Mouse (Mus musculus) heart, embryonic 13.5 days (tissue): Measurements from ENCODE around the gene Reep6. TPM values are rescaled to one million over a fixed set of nuclear protein-coding genes. Genes with fewer than 3 reads are reported as not detected.

Source experiments
- ATAC-seq: fragments of 200-750 bp; cut with Nextera tagmentation; 2 replicates; pipeline ENCODE4 v1.8.0; 2017; ENCODE audit warnings: moderate TSS enrichment; ENCODE audit not compliant: insufficient number of reproducible peaks, low FRiP score, low TSS enrichment; ENCODE audit errors: extremely low read depth
- H3K27ac ChIP-seq: fragments of 300-500 bp; sonication (generic); replicated peaks from 2 replicates; pipeline ENCODE4 v1.5.1; 2015; ENCODE audit warnings: moderate library complexity, mild to moderate bottlenecking, inconsistent platforms
- H3K27me3 ChIP-seq: fragments of 300-500 bp; sonication (generic); replicated peaks from 2 replicates; pipeline ENCODE4 v1.6.1; 2015; ENCODE audit warnings: mild to moderate bottlenecking, inconsistent platforms
- H3K36me3 ChIP-seq: fragments of 300-500 bp; sonication (generic); 2 replicates; pipeline ENCODE4 v1.6.1; 2015; ENCODE audit warnings: mild to moderate bottlenecking, inconsistent platforms
- H3K4me1 ChIP-seq: fragments of 300-500 bp; sonication (generic); 2 replicates; pipeline ENCODE4 v1.6.1; 2015; ENCODE audit warnings: inconsistent platforms
- H3K4me2 ChIP-seq: fragments of 300-500 bp; sonication (generic); 2 replicates; pipeline ENCODE4 v1.6.1; 2015; ENCODE audit warnings: inconsistent platforms, mild to moderate bottlenecking, moderate library complexity
- H3K4me3 ChIP-seq: fragments of 300-500 bp; sonication (generic); 2 replicates; pipeline ENCODE4 v1.5.1; 2015; ENCODE audit warnings: moderate library complexity, mild to moderate bottlenecking, inconsistent platforms
- H3K9ac ChIP-seq: fragments of 300-500 bp; sonication (generic); 2 replicates; pipeline ENCODE4 v1.6.1; 2015; ENCODE audit warnings: inconsistent platforms, mild to moderate bottlenecking, moderate library complexity
- H3K9me3 ChIP-seq: fragments of 300-500 bp; sonication (generic); 2 replicates; pipeline ENCODE4 v1.6.1; 2016; ENCODE audit warnings: inconsistent platforms
- WGBS: fragments of 180-500 bp; shearing (Covaris S2); methylation state at CpG from one replicate; pipeline ENCODE4 v1.1.7; 2015; ENCODE audit warnings: mixed read lengths; 5-methylcytosine and 5-hydroxymethylcytosine counted together
- polyA plus RNA-seq: library from polyadenylated mRNA; unstranded; fragments of >200 nt; fragmentation: Nextera tagmentation; extraction: Ambion mirVana; gene quantifications from 2 replicates; pipeline ENCODE4 v1.2.1, GENCODE M21; 2015

Gene Reep6
- polyA plus RNA-seq = 2.6 and 4.4 TPM in 2 replicates

GRCm38 (mm10) chr10:80329273-80330081, at the start of gene Reep6, which contains the start of gene Pcsk4:
TSS of gene Reep6 (plus strand) at chr10:80329953.
TSS of gene Pcsk4 (minus strand) at chr10:80329498.
- Histone ChIP-seq H3K4me1 (peaks cover 22% of the 10 kb centered on the region), H3K4me3 (peak within 1 kb of the TSS; percentile 57), H3K9me3 (no peaks in the 10 kb centered on the region), H3K27me3 (peaks cover 70% of the 10 kb centered on the region), H3K4me2 (peak within 1 kb of the TSS; percentile 95), H3K9ac (peak within 1 kb of the TSS; percentile 81), H3K36me3 (no peaks in the 10 kb centered on the region), H3K27ac (no peak within 1 kb of the TSS)
- peak; percentile 92 for ATAC-seq
- 3% methylated on average over 36 of the region's 36 CpGs for WGBS

- Histone ChIP-seq H3K4me1 (peaks cover 25% of the 10 kb centered on the region), H3K9me3 (no peaks in the 10 kb centered on the region), H3K4me2 (no peak overlapping the region), H3K4me3 (no peak overlapping the region), H3K27me3 (no peaks in the 10 kb centered on the region), H3K27ac (peak overlapping the region; percentile 63), H3K9ac (peak overlapping the region; percentile 2), H3K36me3 (peaks cover 99% of the 10 kb centered on the region)
- ATAC-seq = no peak
- WGBS = 51% methylated on average over 7 of the region's 7 CpGs
Measured at GRCm38 (mm10) chr10:80281304-80281703, 48.4 kb upstream of the Reep6 start.

- ATAC-seq = no peak
- no peak overlapping the region for H3K4me2 ChIP-seq
- H3K9ac ChIP-seq = peak overlapping the region; percentile 2
- no peaks in the 10 kb centered on the region for H3K9me3 ChIP-seq
- peaks cover 99% of the 10 kb centered on the region for H3K36me3 ChIP-seq
- H3K4me3 ChIP-seq = no peak overlapping the region
- 74% methylated on average over 8 of the region's 8 CpGs for WGBS
- peak overlapping the region; percentile 63 for H3K27ac ChIP-seq
- H3K4me1 ChIP-seq = peaks cover 25% of the 10 kb centered on the region
- H3K27me3 ChIP-seq = no peaks in the 10 kb centered on the region
Measured at GRCm38 (mm10) chr10:80281921-80282371, 47.8 kb upstream of the Reep6 start.

GRCm38 (mm10) chr10:80282481-80283441, 47.0 kb upstream of the Reep6 start:
- Histone ChIP-seq H3K4me1 (peaks cover 25% of the 10 kb centered on the region), H3K4me3 (no peak overlapping the region), H3K9ac (no peak overlapping the region), H3K27ac (peak overlapping the region; percentile 63; the same call in 1 of the 2 replicates), H3K4me2 (no peak overlapping the region), H3K27me3 (no peaks in the 10 kb centered on the region), H3K36me3 (peaks cover 99% of the 10 kb centered on the region), H3K9me3 (no peaks in the 10 kb centered on the region)
- ATAC-seq = no peak
- 80% methylated on average over 20 of the region's 20 CpGs for WGBS

- 82% methylated on average over 13 of the region's 15 CpGs for WGBS
- no peak for ATAC-seq
- no peak overlapping the region for H3K9ac ChIP-seq
- no peak overlapping the region for H3K27ac ChIP-seq
- H3K9me3 ChIP-seq = no peaks in the 10 kb centered on the region
- H3K27me3 ChIP-seq = no peaks in the 10 kb centered on the region
- peaks cover 25% of the 10 kb centered on the region for H3K4me1 ChIP-seq
- no peak overlapping the region for H3K4me2 ChIP-seq
- H3K4me3 ChIP-seq = no peak overlapping the region
- peaks cover 88% of the 10 kb centered on the region for H3K36me3 ChIP-seq
Measured at GRCm38 (mm10) chr10:80285222-80286070, 44.3 kb upstream of the Reep6 start.

GRCm38 (mm10) chr10:80288097-80288496, 41.7 kb upstream of the Reep6 start:
- 90% methylated on average over 12 of the region's 12 CpGs for WGBS
- H3K4me3 ChIP-seq = no peak overlapping the region
- ATAC-seq = no peak
- H3K4me2 ChIP-seq = no peak overlapping the region
- peaks cover 63% of the 10 kb centered on the region for H3K36me3 ChIP-seq
- H3K9ac ChIP-seq = no peak overlapping the region
- H3K27ac ChIP-seq = no peak overlapping the region
- peaks cover 5% of the 10 kb centered on the region; the same call in 1 of the 2 replicates for H3K4me1 ChIP-seq
- no peaks in the 10 kb centered on the region for H3K9me3 ChIP-seq
- H3K27me3 ChIP-seq = no peaks in the 10 kb centered on the region

- no peak for ATAC-seq
- Histone ChIP-seq H3K9ac (no peak overlapping the region), H3K4me3 (no peak overlapping the region), H3K4me1 (peaks cover 10% of the 10 kb centered on the region), H3K36me3 (peaks cover 63% of the 10 kb centered on the region), H3K4me2 (no peak overlapping the region), H3K27ac (no peak overlapping the region), H3K27me3 (no peaks in the 10 kb centered on the region), H3K9me3 (no peaks in the 10 kb centered on the region)
- WGBS = 67% methylated on average over 8 of the region's 8 CpGs
Measured at GRCm38 (mm10) chr10:80288657-80289056, 41.1 kb upstream of the Reep6 start.

GRCm38 (mm10) chr10:80292251-80293146, 37.3 kb upstream of the Reep6 start, which contains the start of gene Rps15:
TSS of gene Rps15 (plus strand) at chr10:80292453.
- peak within 1 kb of the TSS; percentile 75 for H3K4me3 ChIP-seq
- H3K4me2 ChIP-seq = peak within 1 kb of the TSS; percentile 85
- peaks cover 44% of the 10 kb centered on the region for H3K4me1 ChIP-seq
- peak; percentile 83 for ATAC-seq
- peak within 1 kb of the TSS; percentile 95 for H3K9ac ChIP-seq
- H3K27me3 ChIP-seq = peaks cover 12% of the 10 kb centered on the region
- H3K9me3 ChIP-seq = no peaks in the 10 kb centered on the region
- peak within 1 kb of the TSS; percentile 84 for H3K27ac ChIP-seq
- peaks cover 40% of the 10 kb centered on the region for H3K36me3 ChIP-seq
- under 1% methylated on average over 72 of the region's 72 CpGs for WGBS

GRCm38 (mm10) chr10:80293325-80293724, 36.4 kb upstream of the Reep6 start:
- ATAC-seq = no peak
- Histone ChIP-seq H3K9me3 (no peaks in the 10 kb centered on the region), H3K27ac (peak overlapping the region; percentile 84), H3K4me1 (peaks cover 46% of the 10 kb centered on the region), H3K36me3 (peaks cover 31% of the 10 kb centered on the region), H3K4me3 (peak overlapping the region; percentile 75), H3K27me3 (peaks cover 20% of the 10 kb centered on the region), H3K4me2 (peak overlapping the region; percentile 85), H3K9ac (peak overlapping the region; percentile 95)
- WGBS = 25% methylated on average over 14 of the region's 14 CpGs
